Mouse (Mus musculus) lung, postnatal 0 days (tissue): ENCODE data around the gene Gnb1l.

Experiments
- CTCF ChIP-seq: IDR thresholded peaks from 2 replicates; pipeline ENCODE4 v1.5.1; 2016; ENCODE audit warnings: antibody characterized with exemption, mild to moderate bottlenecking
- EP300 ChIP-seq: IDR thresholded peaks from 2 replicates; pipeline ENCODE4 v1.6.1; 2016; ENCODE audit warnings: antibody characterized with exemption, mild to moderate bottlenecking, control low read depth

- no peak for TF ChIP-seq CTCF
- TF ChIP-seq EP300, result no peak
These were observed 14.7 kb upstream of the Gnb1l start for GRCm38 (mm10) chr16:18483839-18484238.
